Mouse (Mus musculus) heart, postnatal 0 days (tissue): Measurements from ENCODE around the gene Anp32e. TPM values are rescaled to one million over a fixed set of nuclear protein-coding genes. Genes with fewer than 3 reads are reported as not detected.

Experiments used
- ATAC-seq: fragments of 200-750 bp; cut with Nextera tagmentation; 2 replicates; pipeline ENCODE4 v1.8.0; 2017; ENCODE audit warnings: low read depth, moderate number of reproducible peaks, moderate library complexity; ENCODE audit not compliant: insufficient read depth
- DNase-seq: peaks from one replicate; pipeline ENCODE4 v3.0.0-alpha.2; 2016; ENCODE audit warnings: low spot score
- H3K27ac ChIP-seq: fragments of 300-500 bp; sonication (generic); 2 replicates; pipeline ENCODE4 v1.5.1; 2014; ENCODE audit warnings: low read depth, mild to moderate bottlenecking
- H3K27me3 ChIP-seq: fragments of 300-500 bp; sonication (generic); 2 replicates; pipeline ENCODE4 v1.6.1; 2014; ENCODE audit warnings: low read length, mixed read lengths; ENCODE audit not compliant: control insufficient read depth, insufficient read depth
- H3K36me3 ChIP-seq: fragments of 300-500 bp; sonication (generic); replicated peaks from 2 replicates; pipeline ENCODE4 v1.6.1; 2014; ENCODE audit warnings: low read length, mixed read lengths; ENCODE audit not compliant: control insufficient read depth, insufficient read depth
- H3K4me1 ChIP-seq: fragments of 300-500 bp; sonication (generic); 2 replicates; pipeline ENCODE4 v1.6.1; 2014; ENCODE audit warnings: antibody characterized with exemption; ENCODE audit not compliant: control insufficient read depth, insufficient read depth
- H3K4me2 ChIP-seq: fragments of 300-500 bp; sonication (generic); 2 replicates; pipeline ENCODE4 v1.6.1; 2014; ENCODE audit warnings: low read depth, mild to moderate bottlenecking, low read length, moderate library complexity
- H3K4me3 ChIP-seq: fragments of 300-500 bp; sonication (generic); 2 replicates; pipeline ENCODE4 v1.5.1; 2014; ENCODE audit warnings: low read depth, low read length
- H3K9ac ChIP-seq: fragments of 300-500 bp; sonication (generic); replicated peaks from 2 replicates; pipeline ENCODE4 v1.6.1; 2014; ENCODE audit warnings: low read depth, low read length, mixed read lengths
- H3K9me3 ChIP-seq: fragments of 300-500 bp; sonication (generic); replicated peaks from 2 replicates; pipeline ENCODE4 v1.6.1; 2016; ENCODE audit warnings: low read length; ENCODE audit not compliant: control insufficient read depth
- CTCF ChIP-seq: IDR thresholded peaks from 2 replicates; pipeline ENCODE4 v1.5.1; 2016; ENCODE audit warnings: antibody characterized with exemption, control low read depth, low read depth
- EP300 ChIP-seq: IDR thresholded peaks from 2 replicates; pipeline ENCODE4 v1.6.1; 2016; ENCODE audit warnings: antibody characterized with exemption, low read depth
- WGBS: fragments of 180-500 bp; shearing (Covaris S2); extraction: QIAGEN DNeasy Blood & Tissue Kit; methylation state at CpG from one replicate; pipeline ENCODE4 v1.1.7; 2014; 5-methylcytosine and 5-hydroxymethylcytosine counted together
- polyA plus RNA-seq: library from polyadenylated mRNA; unstranded; fragments of >200 nt; fragmentation: Nextera tagmentation; extraction: Ambion mirVana; gene quantifications from 2 replicates; pipeline ENCODE4 v1.2.1, GENCODE M21; 2015
- total RNA-seq: library from RNA; depleted of rRNA; stranded (reverse); fragments of >200 nt; gene quantifications from 2 replicates; pipeline ENCODE4 v1.2.3, GENCODE M21; 2014; ENCODE audit warnings: low replicate concordance

Anp32e gene
- total and polyA plus RNA-seq, 2 experiments from 2014 or later: 25.9 to 118 TPM

GRCm38 (mm10) chr3:95988138-95988537 is 59.1 kb downstream of the Anp32e start:
- TF ChIP-seq CTCF: no peak
- no peak overlapping the region for H3K9ac ChIP-seq

GRCm38 (mm10) chr3:95988969-95989368 is 59.9 kb downstream of the Anp32e start:
- H3K27ac ChIP-seq: no peak overlapping the region
- H3K27me3 ChIP-seq: no peaks in the 10 kb centered on the region
- H3K36me3 ChIP-seq: peaks cover 45% of the 10 kb centered on the region
- DNase-seq: no peak
- no peak overlapping the region for H3K4me3 ChIP-seq
- WGBS: 44% methylated on average over 10 of the region's 10 CpGs
- H3K4me2 ChIP-seq: no peak overlapping the region
- H3K4me1 ChIP-seq: peaks cover 59% of the 10 kb centered on the region
- no peak for ATAC-seq
- no peaks in the 10 kb centered on the region for H3K9me3 ChIP-seq
- no peak overlapping the region for H3K9ac ChIP-seq
- TF ChIP-seq CTCF: no peak
- TF ChIP-seq EP300: no peak

More at GRCm38 (mm10) chr3:95988138-95988537, 59.1 kb downstream of the Anp32e start:
- Histone ChIP-seq H3K27ac (no peak overlapping the region), H3K4me3 (no peak overlapping the region), H3K36me3 (peaks cover 45% of the 10 kb centered on the region), H3K9me3 (no peaks in the 10 kb centered on the region), H3K4me2 (no peak overlapping the region), H3K4me1 (peaks cover 52% of the 10 kb centered on the region), H3K27me3 (no peaks in the 10 kb centered on the region)
- ATAC-seq (no peak), DNase-seq (no peak)
- WGBS: 90% methylated on average over 1 of the region's 1 CpGs

GRCm38 (mm10) chr3:95990413-95990941 is 61.4 kb downstream of the Anp32e start:
- no peak for TF ChIP-seq CTCF
- TF ChIP-seq EP300: no peak
- peaks cover 53% of the 10 kb centered on the region for H3K4me1 ChIP-seq
- no peak for DNase-seq
- peak overlapping the region; percentile 39 for H3K27ac ChIP-seq
- no peak overlapping the region for H3K4me2 ChIP-seq
- H3K36me3 ChIP-seq: peaks cover 45% of the 10 kb centered on the region
- H3K27me3 ChIP-seq: no peaks in the 10 kb centered on the region
- H3K9ac ChIP-seq: no peak overlapping the region
- 57% methylated on average over 12 of the region's 12 CpGs for WGBS
- no peak for ATAC-seq
- H3K4me3 ChIP-seq: no peak overlapping the region
- no peaks in the 10 kb centered on the region for H3K9me3 ChIP-seq

GRCm38 (mm10) chr3:95992990-95993603 is 64.1 kb downstream of the Anp32e start:
- no peaks in the 10 kb centered on the region for H3K9me3 ChIP-seq
- H3K36me3 ChIP-seq: peaks cover 42% of the 10 kb centered on the region
- DNase-seq (peak; percentile 55), ATAC-seq (no peak)
- peak overlapping the region; percentile 77 for H3K4me3 ChIP-seq
- no peaks in the 10 kb centered on the region for H3K27me3 ChIP-seq
- peak overlapping the region; percentile 93 for H3K9ac ChIP-seq
- peaks cover 45% of the 10 kb centered on the region for H3K4me1 ChIP-seq
- WGBS: 11% methylated on average over 5 of the region's 5 CpGs
- H3K4me2 ChIP-seq: peak overlapping the region; percentile 74
- H3K27ac ChIP-seq: peak overlapping the region; percentile 97
- TF ChIP-seq EP300 (no peak), CTCF (no peak)

- Histone ChIP-seq H3K4me1 (peaks cover 50% of the 10 kb centered on the region), H3K27me3 (no peaks in the 10 kb centered on the region), H3K4me3 (peak overlapping the region; percentile 77), H3K4me2 (peak overlapping the region; percentile 74), H3K27ac (peak overlapping the region; percentile 97), H3K9ac (peak overlapping the region; percentile 93), H3K9me3 (no peaks in the 10 kb centered on the region), H3K36me3 (peaks cover 34% of the 10 kb centered on the region)
- 6% methylated on average over 4 of the region's 4 CpGs for WGBS
- peak; percentile 35; the same call in 1 of the 2 replicates for ATAC-seq
- peak; percentile 7; the same call in 1 of the 2 replicates for TF ChIP-seq EP300
- TF ChIP-seq CTCF: peak; percentile 54
- DNase-seq: no peak
Observed at GRCm38 (mm10) chr3:95993881-95994280, 64.8 kb downstream of the Anp32e start.
